Mouse (Mus musculus): ENCODE data around the gene Tbc1d10b. TPM values are rescaled to one million over a fixed set of nuclear protein-coding genes. Genes with fewer than 3 reads are reported as not detected.

The Tbc1d10b gene
- total RNA-seq, 2 experiments from 2014 or later = 90.2 to 97.5 TPM

- intact Hi-C loops (cut with DNase I) = loop anchor here (10.0 kb wide), 1 partner anchor 346 kb away; the partner anchor contains the start of gene 4930451I11Rik
- no peak for DNase-seq (ENCODE audit: low spot score in 2 of 2)
Observed at GRCm38 (mm10) chr7:127180783-127181182, 27.5 kb downstream of the Tbc1d10b start.

- intact Hi-C loops (cut with DNase I) = loop anchor here (5.0 kb wide), 1 partner anchor 40 kb away; the partner anchor contains the start of gene Spn
- no peak for DNase-seq (ENCODE audit: low spot score in 2 of 2)
Observed at GRCm38 (mm10) chr7:127176937-127177336, 31.3 kb downstream of the Tbc1d10b start.

- no peak for DNase-seq (ENCODE audit: low spot score in 2 of 2)
- intact Hi-C loops (cut with DNase I) = loop anchor here (10.0 kb wide), 1 partner anchor 102 kb away; no protein-coding TSS in a partner anchor
Observed at GRCm38 (mm10) chr7:127166501-127166900, 41.8 kb downstream of the Tbc1d10b start.

GRCm38 (mm10) chr7:127165607-127166493 is 42.4 kb downstream of the Tbc1d10b start:
- DNase-seq (ENCODE audit: low spot score in 2 of 2) = no peak
- intact Hi-C loops (cut with DNase I) = loop anchor here (10.0 kb wide), 1 partner anchor 101 kb away; no protein-coding TSS in a partner anchor

GRCm38 (mm10) chr7:127164002-127164401 is 44.3 kb downstream of the Tbc1d10b start:
- intact Hi-C loops (cut with DNase I) = loop anchor here (10.0 kb wide), 1 partner anchor 99 kb away; no protein-coding TSS in a partner anchor

GRCm38 (mm10) chr7:127162546-127162945 is 45.7 kb downstream of the Tbc1d10b start:
- DNase-seq (ENCODE audit: low spot score in 2 of 2) = no peak
- intact Hi-C loops (cut with DNase I) = loop anchor here (10.0 kb wide), 1 partner anchor 98 kb away; no protein-coding TSS in a partner anchor

More at GRCm38 (mm10) chr7:127164002-127164401, 44.3 kb downstream of the Tbc1d10b start:
- no peak for DNase-seq (ENCODE audit: low spot score in 2 of 2)

GRCm38 (mm10) chr7:127157548-127157947 is 50.7 kb downstream of the Tbc1d10b start:
- DNase-seq (ENCODE audit: low spot score in 2 of 2) = no peak
- intact Hi-C loops (cut with DNase I) = loop anchor here (10.0 kb wide), 1 partner anchor 137 kb away; the partner anchor contains the start of gene Itgal

GRCm38 (mm10) chr7:127153477-127153876 is 54.8 kb downstream of the Tbc1d10b start:
- intact Hi-C loops (cut with DNase I) = loop anchor here (10.0 kb wide), 1 partner anchor 141 kb away; the partner anchor contains the start of gene Itgal
- no peak for DNase-seq (ENCODE audit: low spot score in 2 of 2)

GRCm38 (mm10) chr7:127152464-127152863 is 55.8 kb downstream of the Tbc1d10b start:
- no peak for DNase-seq (ENCODE audit: low spot score in 2 of 2)
- intact Hi-C loops (cut with DNase I) = loop anchor here (10.0 kb wide), 1 partner anchor 142 kb away; the partner anchor contains the start of gene Itgal

GRCm38 (mm10) chr7:127147901-127148300 is 60.4 kb downstream of the Tbc1d10b start:
- intact Hi-C loops (cut with DNase I) = no loop called here
- DNase-seq (ENCODE audit: low spot score in 2 of 2) = no peak

Other genes starting within 250 kb of the Tbc1d10b start
- 100 to 1,000 TPM; 194 to 197 TPM for gene Cdipt, start 232.6 kb downstream of the Tbc1d10b start, total RNA-seq (2021)
- gene Cdiptos, start 232.4 kb downstream of the Tbc1d10b start, total RNA-seq (2021) = not detected
- 1 to 10 TPM; 5.2 to 6.7 TPM for gene Mvp, start 193.8 kb downstream of the Tbc1d10b start, total RNA-seq (2021)
- 1 to 10 TPM in 1 of 2 experiments, under 1 TPM in 1; 0.66 to 2.3 TPM for gene Pagr1b, start 192.0 kb downstream of the Tbc1d10b start, total RNA-seq (2021)
- 10 to 100 TPM; 22.5 to 23.9 TPM for gene Pagr1a, start 191.1 kb downstream of the Tbc1d10b start, total RNA-seq (2021)
- gene Gm42742, start 187.4 kb downstream of the Tbc1d10b start, total RNA-seq (2021) = 10 to 100 TPM; 39.2 to 43.8 TPM
- gene Prrt2, start 187.3 kb downstream of the Tbc1d10b start, total RNA-seq (2021) = 100 to 1,000 TPM; 191 to 195 TPM
- gene Maz, start 181.4 kb downstream of the Tbc1d10b start, total RNA-seq (2021) = 100 to 1,000 TPM; 241 to 243 TPM
- 1 to 10 TPM; 5.0 to 5.7 TPM for gene Kif22, start 166.0 kb downstream of the Tbc1d10b start, total RNA-seq (2021)
- gene Zg16, start 121.1 kb downstream of the Tbc1d10b start, total RNA-seq (2021) = not detected
- gene AI467606, start 117.1 kb downstream of the Tbc1d10b start, total RNA-seq (2021) = 1 to 10 TPM; 1.2 to 1.4 TPM
- gene Qprt, start 86.2 kb downstream of the Tbc1d10b start, total RNA-seq (2021) = under 1 TPM in 1 of 2 experiments, not detected in 1; 0.55 TPM
- gene Spn, start 70.6 kb downstream of the Tbc1d10b start, total RNA-seq (2021) = under 1 TPM; 0.09 to 0.14 TPM
- gene Cd2bp2, start 12.4 kb downstream of the Tbc1d10b start, total RNA-seq (2021) = 10 to 100 TPM; 81.7 to 84.1 TPM
- gene Mylpf, start 422 bp upstream of the Tbc1d10b start, total RNA-seq (2021) = 1 to 10 TPM; 2.8 to 3.3 TPM
- 10 to 100 TPM; 16.9 to 18.6 TPM for gene Zfp553, start 24.6 kb upstream of the Tbc1d10b start, total RNA-seq (2021)
- 1 to 10 TPM; 3.4 to 3.6 TPM for gene Sept1, start 24.7 kb upstream of the Tbc1d10b start, total RNA-seq (2021)
- 10 to 100 TPM; 55.3 to 55.5 TPM for gene Zfp771, start 35.8 kb upstream of the Tbc1d10b start, total RNA-seq (2021)
- 10 to 100 TPM; 30.6 to 31.0 TPM for gene Dctpp1, start 52.2 kb upstream of the Tbc1d10b start, total RNA-seq (2021)
- 10 to 100 TPM; 40.5 to 41.3 TPM for gene Sephs2, start 65.6 kb upstream of the Tbc1d10b start, total RNA-seq (2021)
- under 1 TPM; 0.34 to 0.94 TPM for gene Itgal, start 87.8 kb upstream of the Tbc1d10b start, total RNA-seq (2021)
- gene Zfp768, start 137.1 kb upstream of the Tbc1d10b start, total RNA-seq (2021) = 10 to 100 TPM; 11.7 TPM
- gene Zfp747, start 167.6 kb upstream of the Tbc1d10b start, total RNA-seq (2021) = 1 to 10 TPM; 5.4 to 6.7 TPM
- gene 9130019O22Rik, start 178.7 kb upstream of the Tbc1d10b start, total RNA-seq (2021) = 1 to 10 TPM; 2.8 to 4.0 TPM
- gene E430018J23Rik, start 185.2 kb upstream of the Tbc1d10b start, total RNA-seq (2021) = 1 to 10 TPM; 6.6 to 7.9 TPM
- 1 to 10 TPM; 4.5 TPM for gene Zfp764, start 198.4 kb upstream of the Tbc1d10b start, total RNA-seq (2021)
- 10 to 100 TPM; 13.0 to 16.8 TPM for gene Zfp688, start 213.6 kb upstream of the Tbc1d10b start, total RNA-seq (2021)
- gene Zfp689, start 240.7 kb upstream of the Tbc1d10b start, total RNA-seq (2021) = 1 to 10 TPM; 5.8 to 8.2 TPM

Data from left cerebral cortex, postnatal 25 days (tissue).